Mouse (Mus musculus): ENCODE results near the gene L2hgdh.
A peak's percentile ranks its signal among the peaks of the same experiment; 100 is the strongest.

Gene L2hgdh

DNA sequence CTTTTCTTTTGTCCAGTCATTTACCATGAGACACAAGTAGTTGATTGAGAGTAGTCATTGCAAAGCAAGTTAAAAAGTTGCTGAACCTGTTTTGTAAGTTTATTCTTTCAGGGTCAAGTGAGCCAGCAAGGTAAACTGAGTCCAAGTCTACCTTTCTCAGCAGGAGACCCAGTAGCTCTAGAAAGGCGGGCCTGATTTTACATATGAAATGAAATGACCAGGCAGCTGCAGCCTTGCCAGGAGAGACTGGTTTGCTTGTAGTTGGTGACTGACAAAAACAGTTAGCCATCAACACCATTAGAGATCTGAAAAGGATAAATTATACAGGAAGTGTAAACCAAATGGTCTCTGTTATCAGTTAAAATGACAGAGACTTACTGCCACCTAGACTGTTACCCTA is 5.6 kb upstream of the L2hgdh start:
- no peak for DNase-seq (ENCODE audit: extremely low read depth, low read depth, low spot score)

DNA sequence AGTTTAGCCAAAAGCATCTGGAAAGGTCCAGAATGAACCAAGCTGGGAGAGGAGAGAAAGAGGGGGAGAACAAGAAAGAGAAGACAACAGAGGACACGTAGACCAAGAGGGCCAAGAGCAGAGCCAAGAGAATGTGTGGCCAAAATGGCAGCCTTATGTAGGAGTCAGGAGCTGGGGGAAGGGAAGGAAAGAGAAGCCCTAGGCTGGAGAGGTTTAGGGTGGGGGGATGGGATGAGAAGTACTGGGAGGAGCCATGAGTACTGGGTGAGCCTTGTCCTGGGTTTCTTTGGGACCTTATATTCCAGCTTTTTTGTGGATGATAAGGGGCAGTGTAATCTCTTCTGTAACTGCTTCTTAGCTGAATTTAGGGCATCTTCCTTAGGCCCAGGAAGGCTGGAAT is 4.6 kb upstream of the L2hgdh start:
- no peak for DNase-seq (ENCODE audit: extremely low read depth, low read depth, low spot score)

DNA sequence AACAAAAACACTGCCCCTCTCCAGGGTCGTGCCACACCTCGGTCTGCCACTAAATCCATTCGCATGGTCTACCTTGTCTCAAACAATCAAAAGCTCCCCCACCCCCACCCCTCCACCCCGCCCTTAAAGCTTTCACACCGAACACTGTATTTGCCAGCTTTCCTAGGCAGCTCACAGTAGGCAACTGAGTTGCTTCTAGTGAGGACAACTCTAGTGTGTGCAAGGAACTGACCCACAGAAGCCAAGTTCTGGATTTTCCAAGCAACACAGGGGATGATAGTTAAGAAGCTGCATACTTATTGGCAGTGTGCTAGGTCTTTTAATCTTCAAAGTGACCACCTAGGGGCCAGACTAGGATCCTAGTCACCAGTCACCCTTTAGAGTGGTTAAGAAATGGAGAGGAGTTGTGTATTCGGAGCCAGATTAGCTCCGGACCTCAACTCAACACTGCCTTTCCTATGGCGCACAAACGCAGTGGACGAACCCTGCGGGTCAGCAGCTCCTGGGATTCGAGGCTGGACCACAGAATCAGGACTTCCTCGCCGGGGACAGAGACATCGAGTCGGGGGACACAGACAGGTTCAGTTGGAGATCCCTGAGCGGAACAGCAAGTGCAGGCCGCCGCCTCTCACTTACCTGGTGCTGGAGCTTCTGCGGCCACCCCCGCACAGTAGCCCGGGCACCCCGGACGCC is 509 bp downstream of the L2hgdh start:
- DNase-seq (ENCODE audit: extremely low read depth, low read depth, low spot score), result no peak

DNA sequence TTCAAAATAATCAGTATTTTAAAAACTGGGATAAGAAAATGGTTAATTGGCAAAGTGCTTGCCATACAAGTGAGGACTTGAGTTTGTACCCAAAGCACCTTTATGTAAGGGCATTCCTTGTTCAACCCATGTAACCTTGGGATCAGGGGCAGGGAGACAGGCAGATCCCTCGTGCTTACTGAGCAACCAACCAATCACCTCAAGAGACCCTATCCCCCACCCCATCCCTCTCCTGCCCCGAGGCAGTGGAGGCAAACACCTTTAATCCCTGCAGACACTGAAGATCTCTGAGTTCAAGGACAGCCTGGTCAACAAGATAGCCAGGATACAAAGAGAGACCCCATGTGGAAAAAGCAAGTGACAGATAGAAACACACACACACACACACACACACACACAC is 1.3 kb downstream of the L2hgdh start:
- DNase-seq (ENCODE audit: extremely low read depth, low read depth, low spot score), result no peak

DNA sequence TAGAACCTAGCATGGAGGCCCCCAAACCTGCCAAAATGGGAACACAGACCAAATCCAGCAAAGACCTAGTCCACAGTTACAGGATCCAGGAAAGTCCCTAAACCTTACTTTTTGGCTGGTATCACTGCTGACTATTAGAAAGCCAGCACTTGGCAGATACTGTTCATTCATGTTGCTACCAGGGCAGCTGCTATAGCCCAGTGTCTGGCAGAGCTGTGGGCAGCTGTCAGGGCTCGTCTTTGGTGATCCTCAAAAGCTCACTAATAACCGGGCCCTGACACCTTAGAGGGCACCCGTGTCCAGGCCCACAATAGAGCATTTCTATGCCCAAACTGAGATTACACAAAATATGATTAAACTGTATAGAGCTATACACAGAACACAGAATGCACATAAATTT is 1.8 kb downstream of the L2hgdh start:
- DNase-seq (ENCODE audit: extremely low read depth, low read depth, low spot score), result no peak

DNA sequence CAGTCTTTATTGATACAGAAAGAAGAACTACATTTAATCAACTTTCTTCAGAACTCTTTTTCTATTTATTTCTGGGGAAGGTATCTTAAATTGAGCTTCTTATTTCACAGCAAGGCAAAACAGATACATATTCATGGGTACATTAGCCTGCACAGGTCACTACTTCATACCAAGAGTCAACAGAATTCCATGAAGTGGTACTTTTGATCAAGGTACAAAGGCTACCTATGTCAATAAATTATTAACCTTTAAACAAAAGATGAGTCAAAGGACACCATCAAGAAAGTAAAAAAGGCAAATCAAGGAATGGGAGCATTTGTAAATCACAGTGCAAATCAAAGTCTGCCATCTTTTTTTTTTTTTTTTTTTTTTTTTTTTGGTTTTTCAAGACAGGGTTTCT is 11.0 kb downstream of the L2hgdh start:
- DNase-seq (ENCODE audit: extremely low read depth, low read depth, low spot score), result no peak

DNA sequence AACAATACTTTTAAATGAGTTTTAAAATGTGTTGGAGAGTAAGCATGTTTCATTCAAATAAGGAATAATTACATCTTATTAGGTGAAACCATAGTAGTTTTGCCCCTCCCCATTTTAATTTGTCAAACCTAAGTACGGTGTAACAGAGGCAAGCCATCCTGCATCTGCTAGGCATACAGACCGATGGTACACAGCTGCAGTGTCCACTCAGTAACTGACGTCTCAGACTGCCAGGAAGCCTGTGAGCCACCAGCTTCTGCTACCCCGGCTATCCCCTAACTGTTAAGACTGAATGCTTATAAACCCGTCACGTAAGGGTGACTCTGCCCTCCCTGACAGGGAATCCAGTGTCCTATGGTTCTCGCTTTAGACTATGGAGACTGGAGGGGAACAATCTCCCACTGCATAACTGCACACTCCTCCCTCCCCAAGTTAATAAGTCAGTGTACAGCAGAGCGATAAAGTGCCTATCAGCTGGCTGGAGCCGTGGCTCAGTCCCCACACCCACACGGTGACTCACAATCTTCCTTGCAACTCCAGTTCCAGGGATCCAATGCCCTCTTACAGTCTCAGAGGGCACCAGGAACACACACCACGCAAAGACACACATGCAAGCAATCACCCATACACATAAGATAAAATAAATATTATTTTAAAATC is 19.7 kb downstream of the L2hgdh start:
- no peak for DNase-seq (ENCODE audit: extremely low read depth, low read depth, low spot score)

DNA sequence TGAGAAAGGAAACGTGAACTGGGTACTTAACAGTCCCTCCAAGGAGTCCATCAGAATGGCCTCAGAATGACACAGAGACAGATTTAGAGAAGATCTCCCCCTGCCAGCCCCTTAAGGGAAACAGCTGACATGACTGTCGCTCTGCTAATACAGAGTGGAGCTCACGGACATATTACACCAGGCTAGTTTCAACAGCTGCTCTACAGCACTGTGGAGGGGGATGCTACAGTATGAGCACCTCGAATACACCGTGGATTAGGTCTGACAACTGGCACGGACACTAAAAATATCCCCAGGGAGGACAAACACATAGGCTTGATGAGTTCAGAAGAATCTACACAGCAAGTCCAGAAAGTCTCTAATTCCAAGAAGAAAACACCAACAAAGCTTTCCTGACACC is 26.3 kb downstream of the L2hgdh start:
- DNase-seq (ENCODE audit: extremely low read depth, low read depth, low spot score), result no peak

DNA sequence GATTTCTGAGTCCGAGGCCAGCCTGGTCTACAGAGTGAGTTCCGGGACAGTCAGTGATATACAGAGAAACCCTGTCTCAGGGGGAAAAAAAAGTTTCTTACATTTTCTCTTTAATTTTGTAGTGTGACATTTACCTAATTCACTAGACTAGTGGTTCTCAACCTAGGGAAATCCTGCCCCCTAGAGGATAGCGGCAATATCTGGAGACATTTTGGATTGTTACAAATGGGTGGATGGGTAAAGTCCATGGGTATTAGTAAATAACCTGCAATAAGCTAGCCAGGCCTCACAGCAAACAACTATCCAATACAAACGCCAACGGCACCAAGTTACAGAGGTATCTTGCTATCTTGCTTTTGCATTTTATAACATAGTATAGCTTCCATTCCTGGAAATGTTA is 27.9 kb downstream of the L2hgdh start:
- no peak for DNase-seq (ENCODE audit: extremely low read depth, low read depth, low spot score)

DNA sequence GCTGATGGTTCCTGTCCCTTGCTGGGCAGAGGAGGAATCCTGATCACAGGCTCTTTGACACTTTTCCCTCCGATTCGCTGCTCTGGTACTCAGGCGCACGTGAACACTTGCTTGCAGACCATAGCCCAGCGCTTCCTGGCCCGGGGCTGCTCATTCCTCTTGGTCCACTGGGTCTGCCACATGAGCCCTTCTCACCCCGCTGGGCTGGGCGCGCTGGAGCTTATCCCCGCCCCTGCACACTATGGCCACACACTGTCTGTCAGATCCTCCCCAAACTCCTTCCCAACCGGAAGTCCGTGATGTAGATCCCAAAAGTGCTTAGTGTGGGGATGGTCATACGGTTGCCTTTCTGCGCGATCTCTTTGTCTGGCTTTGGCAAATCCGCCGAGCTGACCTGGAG is 31.2 kb downstream of the L2hgdh start:
- no peak for DNase-seq (ENCODE audit: extremely low read depth, low read depth, low spot score)

DNA sequence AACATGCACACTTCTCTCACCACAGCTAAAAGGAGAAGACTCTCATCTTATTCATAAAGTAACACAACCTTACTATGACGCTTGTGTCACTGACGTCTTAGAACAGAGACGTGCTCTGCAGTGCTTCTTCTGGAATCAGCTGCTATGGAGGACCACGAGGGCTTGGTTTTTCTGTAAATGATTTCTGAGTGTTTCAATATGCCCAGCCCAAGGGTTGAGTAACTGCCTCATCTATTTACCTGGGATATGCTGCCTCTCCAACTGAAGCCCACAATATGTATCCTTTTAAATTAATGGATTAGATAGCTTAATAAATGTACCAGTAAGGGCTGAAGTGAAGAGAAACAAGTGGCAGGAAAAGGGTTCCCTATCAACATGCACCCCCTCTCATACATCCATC is 34.0 kb downstream of the L2hgdh start:
- DNase-seq (ENCODE audit: extremely low read depth, low read depth, low spot score), result no peak

DNA sequence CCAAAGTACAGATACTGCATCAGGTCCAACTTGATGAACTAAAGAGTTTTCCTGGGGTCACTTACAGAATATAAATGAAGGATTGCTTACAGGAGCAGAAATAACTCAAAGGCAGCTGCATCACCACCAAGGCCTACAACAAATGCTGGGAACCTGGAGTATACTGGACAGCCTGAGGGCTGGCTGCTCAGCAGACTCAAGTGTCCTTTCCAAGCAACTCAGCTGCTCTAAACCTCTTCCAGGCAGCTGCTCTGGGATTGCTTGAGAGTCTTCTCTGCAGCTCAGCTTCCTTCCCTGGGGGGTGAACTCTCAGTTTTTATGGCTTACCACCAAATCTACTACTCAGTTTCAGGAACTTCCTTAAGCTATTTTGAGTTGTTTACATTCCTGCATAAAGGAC is 35.6 kb downstream of the L2hgdh start:
- DNase-seq (ENCODE audit: extremely low read depth, low read depth, low spot score), result no peak

DNA sequence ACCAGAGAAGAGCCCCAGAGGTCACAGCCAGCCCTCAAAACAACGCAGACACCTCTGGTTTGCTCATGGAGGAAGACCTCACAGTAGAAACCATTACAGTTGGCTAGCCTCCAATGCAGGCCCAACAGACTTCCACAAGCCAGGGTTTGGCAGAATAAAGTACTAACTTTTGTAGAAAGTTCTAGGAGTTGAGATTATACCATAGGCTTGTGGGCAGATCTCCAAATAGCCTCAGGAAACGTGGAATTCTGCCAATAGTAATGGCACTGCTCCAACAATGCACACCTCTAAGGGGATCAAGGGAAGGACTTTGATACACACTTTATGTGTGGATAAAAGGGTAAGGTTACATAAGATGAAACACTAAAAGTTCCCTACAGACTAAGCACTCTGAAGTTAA is 36.3 kb downstream of the L2hgdh start:
- no peak for DNase-seq (ENCODE audit: extremely low read depth, low read depth, low spot score)

DNA sequence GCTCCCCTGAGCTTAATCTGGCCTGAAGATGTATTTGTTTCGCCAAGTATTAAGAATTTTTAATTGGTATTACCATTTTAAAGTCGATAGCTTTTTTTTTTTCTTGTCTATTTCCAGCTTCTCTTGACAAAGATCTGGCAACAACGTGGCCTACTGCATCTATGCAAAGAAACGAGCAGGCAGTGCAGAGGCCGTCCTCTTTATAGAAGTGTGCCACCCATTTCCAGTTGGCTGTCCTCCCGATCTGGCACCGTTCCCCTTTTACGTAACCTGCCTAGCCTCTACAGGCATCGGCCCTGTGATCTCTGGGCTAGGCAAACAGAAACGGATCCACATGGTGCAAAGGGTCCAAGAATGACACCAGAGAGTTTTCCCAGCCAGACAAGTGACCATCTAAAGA is 41.1 kb downstream of the L2hgdh start:
- peak; percentile 56 for DNase-seq (ENCODE audit: extremely low read depth, low read depth, low spot score)

DNA sequence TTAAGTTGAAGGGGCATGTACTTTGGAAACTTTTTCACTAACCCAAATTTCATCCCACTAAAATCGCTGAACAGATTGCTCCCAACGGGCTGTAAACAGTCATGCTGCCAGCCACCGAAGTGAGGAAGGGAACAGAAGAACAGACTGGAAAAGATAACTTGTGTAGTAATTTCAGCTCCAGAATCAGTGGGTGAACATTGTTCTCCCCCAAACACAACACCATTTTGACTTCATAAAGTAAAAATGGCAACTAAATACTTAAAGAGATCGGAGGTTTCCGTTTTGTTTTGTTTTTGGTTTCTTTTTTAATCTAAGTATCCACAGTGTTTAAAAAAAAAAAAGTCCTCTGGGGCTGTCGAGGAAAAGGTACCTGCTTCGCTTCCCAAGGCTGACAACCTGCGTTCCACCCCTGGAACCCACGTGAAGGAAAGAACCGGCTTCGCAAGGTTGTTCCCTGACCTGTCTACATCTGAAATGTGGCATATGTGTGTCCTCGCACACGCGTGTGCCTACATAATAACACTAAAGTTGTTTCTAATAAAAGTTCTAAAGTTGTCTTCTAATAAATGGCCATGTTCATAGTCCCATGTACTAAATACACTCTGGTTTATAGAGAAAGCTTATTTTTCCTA is 41.8 kb downstream of the L2hgdh start:
- DNase-seq (ENCODE audit: extremely low read depth, low read depth, low spot score), result no peak

DNA sequence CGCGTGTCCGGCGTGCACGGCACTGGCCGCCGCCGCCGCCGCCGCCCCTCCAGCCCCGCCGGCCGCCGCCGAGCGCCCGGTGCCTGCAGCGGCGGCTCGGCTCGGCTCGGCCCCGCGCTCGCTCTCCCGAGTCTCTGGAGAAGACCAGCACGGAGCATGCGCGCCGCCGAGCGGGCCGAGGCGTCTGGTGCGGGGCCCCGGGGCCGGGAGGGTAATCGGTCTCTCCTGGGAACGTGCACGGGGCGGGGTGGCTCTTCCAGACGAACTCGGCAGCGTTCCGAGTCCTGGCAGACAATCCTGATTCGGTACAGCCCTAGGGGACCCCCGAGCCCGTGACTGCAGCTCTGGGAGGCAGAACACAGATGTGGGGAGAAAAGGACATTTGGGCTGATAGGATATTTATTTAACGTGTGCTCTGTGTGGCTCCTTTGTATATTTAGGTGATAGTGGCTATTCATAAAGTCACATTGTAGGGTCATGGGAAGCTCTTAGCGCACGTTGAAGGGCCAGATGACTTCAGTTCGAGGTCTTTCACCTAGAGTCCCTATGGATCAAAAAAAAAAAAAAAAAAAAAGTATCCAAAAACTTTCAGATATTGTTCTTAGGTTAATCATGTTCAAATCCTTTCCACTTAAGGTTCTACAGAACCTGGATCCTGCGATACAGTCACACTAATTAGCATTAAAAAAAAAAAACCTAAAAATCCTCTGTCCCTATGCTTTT is 42.4 kb downstream of the L2hgdh start:
- DNase-seq (ENCODE audit: extremely low read depth, low read depth, low spot score), result no peak

DNA sequence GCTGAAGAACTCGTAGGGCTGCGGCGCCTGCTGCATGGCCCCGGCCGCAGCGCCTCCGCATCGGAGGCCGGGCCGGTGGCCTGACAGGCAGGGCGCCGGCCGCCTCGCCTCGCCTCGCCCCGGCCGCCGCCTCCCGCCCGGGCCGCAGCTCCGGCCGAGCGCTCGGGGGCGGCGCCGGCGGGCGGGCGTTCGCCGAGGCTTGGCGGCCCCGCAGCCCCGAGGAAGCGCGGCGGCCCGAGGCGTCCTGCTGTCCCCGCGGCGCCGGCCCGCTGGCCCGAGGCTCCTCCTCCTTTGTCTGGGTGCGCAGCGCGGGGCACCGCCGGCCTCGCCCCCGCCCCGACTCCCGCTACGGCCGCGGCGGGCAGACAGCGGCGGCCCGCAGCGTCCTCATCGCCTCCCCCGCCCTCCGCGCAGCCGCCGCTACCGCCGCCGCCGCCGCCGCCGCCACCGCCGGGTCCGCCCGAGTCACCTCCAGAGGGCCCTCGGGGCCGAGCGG is 43.1 kb downstream of the L2hgdh start, which contains the start of gene Sos2:
Sos2 (minus strand) TSS at position 287 of the 496 bp plus-strand sequence.
- DNase-seq (ENCODE audit: extremely low read depth, low read depth, low spot score), result no peak

DNA sequence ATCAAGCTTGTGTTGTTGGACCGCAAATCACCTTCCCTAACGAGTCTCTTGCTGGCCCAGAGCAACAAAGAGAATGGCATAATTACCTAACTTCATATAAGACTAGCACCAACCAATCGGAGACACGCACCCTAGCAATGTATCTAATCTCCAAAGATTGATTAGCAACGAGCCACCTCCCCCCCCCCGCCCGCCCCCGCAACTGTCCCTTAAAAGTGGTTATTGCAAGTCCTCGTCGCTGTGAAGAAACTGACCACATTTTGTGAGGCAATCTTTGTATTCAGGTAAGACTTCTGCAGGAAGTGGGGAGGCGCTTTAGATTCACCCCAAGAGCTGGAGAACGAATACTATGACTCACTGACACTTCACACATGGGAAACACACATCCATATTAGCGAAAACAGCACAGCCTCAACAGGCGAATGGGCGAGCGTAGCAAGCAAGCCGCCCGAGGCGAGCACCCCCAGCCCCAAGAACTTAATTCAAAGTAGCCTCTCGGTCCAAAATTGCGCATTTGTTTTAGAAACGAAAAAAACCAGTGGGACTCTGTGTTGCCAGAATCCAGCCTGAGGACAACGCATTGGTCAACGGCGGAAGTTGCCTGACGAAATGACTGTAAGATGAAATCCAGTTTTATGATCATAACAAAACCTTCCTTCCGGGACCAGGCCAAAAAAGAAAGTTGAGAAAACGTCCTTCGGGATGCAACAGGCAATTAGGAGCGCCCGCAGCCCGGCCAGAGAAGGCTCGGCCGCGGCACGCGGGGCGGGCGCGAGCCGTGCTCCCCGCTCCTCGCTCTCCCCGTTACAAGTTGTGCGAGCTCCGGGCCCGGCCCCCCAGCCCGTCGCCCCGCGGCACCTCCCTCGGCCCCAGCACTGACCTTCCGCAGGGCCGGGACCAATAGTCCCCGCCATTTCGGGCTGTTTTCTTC is 43.8 kb downstream of the L2hgdh start:
- peak; percentile 74 for DNase-seq (ENCODE audit: extremely low read depth, low read depth, low spot score)

DNA sequence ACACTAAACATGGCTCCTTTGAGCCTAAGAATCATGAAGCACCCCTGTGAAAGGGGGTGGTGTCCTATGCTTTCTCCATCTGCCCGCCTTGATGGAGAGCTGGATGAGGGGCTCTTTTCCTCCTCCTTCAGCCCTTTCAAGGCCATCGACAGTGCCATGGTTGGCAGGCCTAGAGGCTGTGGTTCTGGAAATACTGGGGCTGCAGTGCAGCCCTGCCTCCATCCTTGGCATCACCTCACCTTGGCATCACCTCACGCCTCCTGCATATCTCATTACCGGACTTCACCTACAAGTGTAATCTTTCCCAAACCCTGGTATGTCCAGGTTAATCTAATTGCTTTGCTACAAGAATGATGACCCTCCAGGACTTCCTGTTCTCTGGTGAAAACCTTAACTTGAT is 48.5 kb downstream of the L2hgdh start:
- no peak for DNase-seq (ENCODE audit: extremely low read depth, low read depth, low spot score)
